Mouse (Mus musculus) stomach, embryonic 15.5 days (tissue): ENCODE measurements around the gene Fbxl16. TPM values are rescaled to one million over a fixed set of nuclear protein-coding genes. Genes with fewer than 3 reads are reported as not detected.

Experiments used
- microRNA-seq: library from miRNA; unstranded; fragments of <30 nt; microRNA quantifications from one replicate; pipeline ENCODE4, GENCODE M21; 2016
- polyA plus RNA-seq: library from polyadenylated mRNA; unstranded; fragments of >200 nt; fragmentation: Nextera tagmentation; extraction: Ambion mirVana; gene quantifications from 2 replicates; pipeline ENCODE4 v1.2.1, GENCODE M21; 2015

Fbxl16 gene
- polyA plus RNA-seq, 1 experiment from 2014 or later = 4.1 TPM

Small RNAs within 50 kb of the gene (microRNA-seq; reads per million reads assigned to microRNA genes)
- gene Mir3082 = not detected
- not detected for gene Mir6966

Other genes starting within 250 kb of the Fbxl16 start
- gene Sox8, start 238.4 kb upstream of the Fbxl16 start, polyA plus RNA-seq = 5.8 and 6.0 TPM in 2 replicates
- 27.4 and 29.8 TPM in 2 replicates for gene Lmf1, start 230.0 kb upstream of the Fbxl16 start, polyA plus RNA-seq
- gene Gng13, start 91.9 kb upstream of the Fbxl16 start, polyA plus RNA-seq = 1.5 and 2.1 TPM in 2 replicates
- gene Chtf18, start 81.7 kb upstream of the Fbxl16 start, polyA plus RNA-seq = 23.4 and 26.1 TPM in 2 replicates
- 18.3 and 19.1 TPM in 2 replicates for gene Rpusd1, start 81.4 kb upstream of the Fbxl16 start, polyA plus RNA-seq
- gene Mslnl, start 73.0 kb upstream of the Fbxl16 start, polyA plus RNA-seq = 0.06 TPM in 1 of 2 replicates, not detected in the other
- gene Msln, start 54.7 kb upstream of the Fbxl16 start, polyA plus RNA-seq = 38.3 and 43.6 TPM in 2 replicates
- 26.9 and 28.5 TPM in 2 replicates for gene Narfl, start 35.3 kb upstream of the Fbxl16 start, polyA plus RNA-seq
- 47.3 and 53.4 TPM in 2 replicates for gene Haghl, start 23.4 kb upstream of the Fbxl16 start, polyA plus RNA-seq
- 0.24 and 0.26 TPM in 2 replicates for gene Ccdc78, start 22.5 kb upstream of the Fbxl16 start, polyA plus RNA-seq
- 99.3 and 110 TPM in 2 replicates for gene Fam173a, start 16.2 kb upstream of the Fbxl16 start, polyA plus RNA-seq
- gene AC134908.4, start 13.4 kb upstream of the Fbxl16 start, polyA plus RNA-seq = not detected in 2 replicates
- 46.6 and 48.3 TPM in 2 replicates for gene Metrn, start 11.9 kb upstream of the Fbxl16 start, polyA plus RNA-seq
- 24.3 and 25.5 TPM in 2 replicates for gene Wdr24, start 14.5 kb downstream of the Fbxl16 start, polyA plus RNA-seq
- 50.5 and 54.6 TPM in 2 replicates for gene Jmjd8, start 19.8 kb downstream of the Fbxl16 start, polyA plus RNA-seq
- 312 and 319 TPM in 2 replicates for gene Stub1, start 24.3 kb downstream of the Fbxl16 start, polyA plus RNA-seq
- 1.6 and 2.4 TPM in 2 replicates for gene Rhbdl1, start 28.2 kb downstream of the Fbxl16 start, polyA plus RNA-seq
- gene Gm20683, start 32.7 kb downstream of the Fbxl16 start, polyA plus RNA-seq = 1.6 and 2.7 TPM in 2 replicates
- gene Rhot2, start 35.8 kb downstream of the Fbxl16 start, polyA plus RNA-seq = 23.1 and 23.6 TPM in 2 replicates
- gene Wdr90, start 52.4 kb downstream of the Fbxl16 start, polyA plus RNA-seq = 21.0 and 22.9 TPM in 2 replicates
- gene Mcrip2, start 59.7 kb downstream of the Fbxl16 start, polyA plus RNA-seq = 52.2 and 54.2 TPM in 2 replicates
- 67.4 and 68.3 TPM in 2 replicates for gene Mettl26, start 66.0 kb downstream of the Fbxl16 start, polyA plus RNA-seq
- gene Wfikkn1, start 71.8 kb downstream of the Fbxl16 start, polyA plus RNA-seq = 0.39 and 0.55 TPM in 2 replicates
- gene Rab40c, start 110.6 kb downstream of the Fbxl16 start, polyA plus RNA-seq = 27.1 and 27.3 TPM in 2 replicates
- 60.7 and 60.8 TPM in 2 replicates for gene Pigq, start 135.9 kb downstream of the Fbxl16 start, polyA plus RNA-seq
- 0.30 TPM in 1 of 2 replicates, not detected in the other for gene Nhlrc4, start 135.9 kb downstream of the Fbxl16 start, polyA plus RNA-seq
- gene A930017K11Rik, start 143.5 kb downstream of the Fbxl16 start, polyA plus RNA-seq = 0.24 and 0.52 TPM in 2 replicates
- gene Capn15, start 176.7 kb downstream of the Fbxl16 start, polyA plus RNA-seq = 20.4 and 22.8 TPM in 2 replicates